8 mouse cellular contexts compared by ENCODE assay signal in the genomic region with DNA sequence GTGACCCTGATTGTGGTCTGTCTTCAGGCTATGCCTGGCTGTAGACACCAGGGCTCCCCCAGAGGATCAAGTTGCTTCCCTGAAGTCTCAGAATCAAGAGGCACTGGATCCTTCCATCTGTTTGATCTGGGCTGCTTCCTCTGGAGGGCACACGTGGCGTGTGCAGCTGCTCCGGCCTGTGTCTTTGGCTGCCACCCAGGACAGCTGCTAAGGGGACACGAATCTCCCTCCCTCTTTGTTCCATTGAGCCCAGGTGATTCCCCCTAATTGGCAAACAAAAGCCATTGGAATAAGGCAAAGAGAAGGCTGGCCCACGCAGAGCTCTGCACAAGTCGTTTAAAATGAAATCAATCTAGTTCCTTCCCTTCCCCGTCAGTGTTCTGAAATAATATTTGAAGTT.
DNase-seq lines count a peak whose midpoint lies in the region; ATAC-seq lines count a peak whose summit lies in the region.

No protein-coding gene starts in this region.

- no peak overlapping the region; the same call in 1 of the 2 replicates for H3K27ac ChIP-seq in neural tube, embryonic 13.5 days (replicated peaks)
- H3K27ac ChIP-seq in neural tube, embryonic 15.5 days (replicated peaks), result no peak overlapping the region
- H3K27ac ChIP-seq in hindbrain, embryonic 14.5 days, result no peak overlapping the region
- H3K27ac ChIP-seq in stomach, embryonic 16.5 days (ENCODE audit: low read length), result peak overlapping the region; percentile 34

- H3K4me1 ChIP-seq in neural tube, embryonic 13.5 days (replicated peaks), result peaks cover 12% of the 10 kb centered on the region
- H3K4me1 ChIP-seq in neural tube, embryonic 15.5 days, result peaks cover 4% of the 10 kb centered on the region; the same call in 1 of the 2 replicates
- H3K4me1 ChIP-seq in hindbrain, embryonic 14.5 days (replicated peaks; ENCODE audit: control insufficient read depth, insufficient read depth, low read length), result 0 out of 2 replicates have a peak, but pooled peaks cover 4% of the 10 kb centered on the region
- H3K4me1 ChIP-seq in stomach, embryonic 16.5 days (ENCODE audit: control insufficient read depth, insufficient read depth, low read length), result peaks cover 14% of the 10 kb centered on the region

- no peak overlapping the region for H3K4me3 ChIP-seq in neural tube, embryonic 13.5 days
- no peak overlapping the region for H3K4me3 ChIP-seq in neural tube, embryonic 15.5 days (replicated peaks)
- no peak overlapping the region for H3K4me3 ChIP-seq in hindbrain, embryonic 14.5 days (replicated peaks; ENCODE audit: low read length)
- no peak overlapping the region for H3K4me3 ChIP-seq in stomach, embryonic 16.5 days (replicated peaks; ENCODE audit: low read length)

- no peaks in the 10 kb centered on the region for H3K36me3 ChIP-seq in neural tube, embryonic 13.5 days
- H3K36me3 ChIP-seq in neural tube, embryonic 15.5 days, result no peaks in the 10 kb centered on the region
- no peaks in the 10 kb centered on the region for H3K36me3 ChIP-seq in hindbrain, embryonic 14.5 days (replicated peaks; ENCODE audit: control insufficient read depth, insufficient read depth)
- H3K36me3 ChIP-seq in stomach, embryonic 16.5 days (ENCODE audit: control insufficient read depth, insufficient read depth, low read length), result no peaks in the 10 kb centered on the region

- H3K27me3 ChIP-seq in neural tube, embryonic 13.5 days, result no peaks in the 10 kb centered on the region
- H3K27me3 ChIP-seq in neural tube, embryonic 15.5 days (replicated peaks), result no peaks in the 10 kb centered on the region
- H3K27me3 ChIP-seq in hindbrain, embryonic 14.5 days (ENCODE audit: control insufficient read depth, insufficient read depth, low read length), result no peaks in the 10 kb centered on the region
- no peaks in the 10 kb centered on the region for H3K27me3 ChIP-seq in stomach, embryonic 16.5 days (ENCODE audit: control insufficient read depth, insufficient read depth, low read length)

- ATAC-seq in neural tube, embryonic 13.5 days (ENCODE audit: low read depth), result peak; percentile 83
- ATAC-seq in neural tube, embryonic 15.5 days (ENCODE audit: low FRiP score), result no peak
- ATAC-seq in hindbrain, embryonic 14.5 days (ENCODE audit: low FRiP score), result peak; percentile 64; the same call in 1 of the 2 replicates
- 0 out of 2 replicates have a peak, but pooled peaks have one; percentile 13 for ATAC-seq in stomach, embryonic 16.5 days (ENCODE audit: insufficient read depth, low FRiP score)

- 12% methylated on average over 7 of the region's 7 CpGs for WGBS in neural tube, embryonic 13.5 days
- WGBS in neural tube, embryonic 15.5 days, result 19% methylated on average over 7 of the region's 7 CpGs
- WGBS in hindbrain, embryonic 14.5 days, result 28% methylated on average over 7 of the region's 7 CpGs
- WGBS in stomach, embryonic 16.5 days, result 15% methylated on average over 7 of the region's 7 CpGs

- H3K9me3 ChIP-seq in neural tube, embryonic 13.5 days, result no peaks in the 10 kb centered on the region
- H3K9me3 ChIP-seq in neural tube, embryonic 15.5 days (replicated peaks), result no peaks in the 10 kb centered on the region
- H3K9me3 ChIP-seq in hindbrain, embryonic 14.5 days (ENCODE audit: control insufficient read depth, low read length), result no peaks in the 10 kb centered on the region
- no peaks in the 10 kb centered on the region for H3K9me3 ChIP-seq in stomach, embryonic 16.5 days (replicated peaks; ENCODE audit: control insufficient read depth, low read length)

- no peak overlapping the region for H3K9ac ChIP-seq in neural tube, embryonic 13.5 days
- H3K9ac ChIP-seq in neural tube, embryonic 15.5 days (replicated peaks), result no peak overlapping the region
- H3K9ac ChIP-seq in hindbrain, embryonic 14.5 days, result no peak overlapping the region
- 0 out of 2 replicates have a peak overlapping the region, but pooled peaks have one; percentile 17 for H3K9ac ChIP-seq in stomach, embryonic 16.5 days (ENCODE audit: low read length)

- DNase-seq in embryo, embryonic 11 days, result peak; percentile 41
- DNase-seq in embryo, embryonic 10 days (ENCODE audit: low spot score), result no peak
- DNase-seq in hindbrain, embryonic 14.5 days (ENCODE audit: low spot score), result peak; percentile 59
- DNase-seq in left cerebral cortex, adult 9 months (ENCODE audit: low spot score in 2 of 2), result no peak
- DNase-seq in cerebellum, adult 11 months, result no peak

- no peak overlapping the region for H3K4me2 ChIP-seq in neural tube, embryonic 13.5 days
- no peak overlapping the region for H3K4me2 ChIP-seq in neural tube, embryonic 15.5 days
- no peak overlapping the region for H3K4me2 ChIP-seq in hindbrain, embryonic 14.5 days (replicated peaks)
- no peak overlapping the region for H3K4me2 ChIP-seq in stomach, embryonic 16.5 days (ENCODE audit: low read depth, low read length)

Comparison
In these comparisons a context has a peak if more than half of its experiments do, and no peak if none do; other contexts are left out.
1. DNase-seq: peak in embryo, embryonic 11 days (single experiment) and hindbrain, embryonic 14.5 days (single experiment); none in embryo, embryonic 10 days (single experiment), left cerebral cortex, adult 9 months (0 of 2) and cerebellum, adult 11 months (single experiment).